Mouse (Mus musculus) liver, adult 2 months (tissue): ENCODE data around the gene Grrp1. TPM values are rescaled to one million over a fixed set of nuclear protein-coding genes. Genes with fewer than 3 reads are reported as not detected.

Experiments
- DNase-seq: peaks from one replicate; pipeline ENCODE4 v3.0.0-alpha.2; 2011; ENCODE audit warnings: low read depth, low spot score; ENCODE audit errors: extremely low read depth
- H3K27ac ChIP-seq: fragments of 200-500 bp; replicated peaks from 2 replicates; pipeline ENCODE4 v1.5.1; 2012; ENCODE audit warnings: low read depth, mild to moderate bottlenecking, control low read depth, inconsistent platforms, low read length; ENCODE audit not compliant: insufficient read depth
- H3K27me3 ChIP-seq: fragments of 200-500 bp; 2 replicates; pipeline ENCODE4 v1.6.1; 2012; ENCODE audit warnings: mild to moderate bottlenecking, moderate library complexity, low read length, inconsistent platforms; ENCODE audit not compliant: control insufficient read depth, insufficient read depth
- H3K36me3 ChIP-seq: fragments of 200-500 bp; 2 replicates; pipeline ENCODE4 v1.6.1; 2012; ENCODE audit warnings: low read length, inconsistent platforms; ENCODE audit not compliant: control insufficient read depth, insufficient read depth
- H3K4me1 ChIP-seq: fragments of 200-500 bp; 2 replicates; pipeline ENCODE4 v1.6.1; 2011; ENCODE audit warnings: low read length; ENCODE audit not compliant: control insufficient read depth, insufficient read depth
- H3K4me3 ChIP-seq: fragments of 200-500 bp; 2 replicates; pipeline ENCODE4 v1.5.1; 2011; ENCODE audit warnings: low read depth, mild to moderate bottlenecking, control low read depth, low read length, moderate library complexity; ENCODE audit not compliant: insufficient read depth
- H3K79me2 ChIP-seq: fragments of 200-500 bp; 2 replicates; pipeline ENCODE4 v1.6.1; 2012; ENCODE audit warnings: inconsistent platforms, mild to moderate bottlenecking, low read length, moderate library complexity; ENCODE audit not compliant: control insufficient read depth, insufficient read depth
- H3K9ac ChIP-seq: fragments of 200-500 bp; 2 replicates; pipeline ENCODE4 v1.6.1; 2012; ENCODE audit warnings: low read depth, mild to moderate bottlenecking, control low read depth, inconsistent platforms, low read length
- CTCF ChIP-seq: fragments of 200-500 bp; IDR thresholded peaks from 2 replicates; pipeline ENCODE4 v1.5.1; 2011; ENCODE audit warnings: low read depth, low read length, control low read depth
- POLR2A ChIP-seq: fragments of 200-500 bp; IDR thresholded peaks from 2 replicates; pipeline ENCODE4 v1.6.1; 2011; ENCODE audit warnings: low read length, control low read depth; ENCODE audit not compliant: insufficient read depth; ENCODE audit errors: extremely low read depth
- whole genome bisulfite sequencing: fragments of 180-500 bp; shearing (Covaris S2); methylation state at CpG from one replicate; pipeline ENCODE4 v1.1.7; 2018; 5-methylcytosine and 5-hydroxymethylcytosine counted together
- polyA plus RNA-seq: library from polyadenylated mRNA; depleted of rRNA; stranded (reverse); fragments of >200 nt; gene quantifications from 2 replicates; pipeline ENCODE4 v1.2.3, GENCODE M21; 2012; rRNA removed
- total RNA-seq: library from RNA; depleted of rRNA; stranded (reverse); fragments of >200 nt; gene quantifications from 2 replicates; pipeline ENCODE4 v1.2.3, GENCODE M21; 2014; rRNA removed

Grrp1 gene
- total and polyA plus RNA-seq, 2 experiments, result 0.28 to 0.29 TPM

DNA sequence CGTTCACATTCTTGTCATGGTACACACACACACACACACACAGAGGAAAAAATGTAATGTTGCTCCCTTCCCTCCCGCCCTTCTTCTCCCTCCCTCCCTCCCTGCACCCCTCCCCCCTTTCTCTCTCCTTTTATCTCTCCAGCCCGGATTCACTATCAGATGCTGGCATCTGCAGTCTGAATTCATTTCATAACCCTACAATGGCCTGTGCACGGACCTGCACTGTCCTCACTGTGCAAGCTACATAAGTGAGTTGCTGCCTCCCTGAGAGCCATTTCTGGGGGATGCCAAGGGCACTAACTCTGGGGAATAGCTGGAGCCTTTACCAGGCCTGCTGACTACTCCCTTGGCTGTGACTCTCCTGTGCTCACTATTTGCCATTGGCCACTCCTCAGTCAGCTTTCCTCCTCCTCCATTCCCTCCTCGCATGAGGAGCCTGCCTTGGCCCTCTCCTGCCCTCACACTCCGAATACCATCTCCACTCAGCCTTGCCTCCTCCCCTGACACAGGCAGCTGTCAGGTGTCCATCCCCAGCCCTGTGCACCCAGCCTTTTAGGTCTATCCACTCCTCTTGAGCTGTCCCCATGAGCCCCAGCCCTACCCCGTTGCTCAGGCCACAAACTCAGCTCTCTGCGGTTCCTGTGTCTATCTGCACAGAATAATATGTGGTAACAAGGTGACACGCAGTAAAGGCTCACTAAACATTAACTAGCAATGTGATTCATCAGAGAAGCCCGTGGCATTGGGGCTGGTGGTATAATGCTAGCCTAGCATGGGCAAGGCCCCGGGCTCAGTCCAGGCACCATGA, 30.9 kb downstream of the Grrp1 start:
- Histone ChIP-seq H3K4me3 (no peak overlapping the region), H3K9ac (no peak overlapping the region), H3K27ac (no peak overlapping the region), H3K4me1 (no peaks in the 10 kb centered on the region), H3K27me3 (no peaks in the 10 kb centered on the region), H3K79me2 (no peaks in the 10 kb centered on the region), H3K36me3 (no peaks in the 10 kb centered on the region)
- 54% methylated on average over 11 of the region's 11 CpGs for WGBS
- no peak for DNase-seq
- TF ChIP-seq POLR2A (no peak), CTCF (no peak)

DNA sequence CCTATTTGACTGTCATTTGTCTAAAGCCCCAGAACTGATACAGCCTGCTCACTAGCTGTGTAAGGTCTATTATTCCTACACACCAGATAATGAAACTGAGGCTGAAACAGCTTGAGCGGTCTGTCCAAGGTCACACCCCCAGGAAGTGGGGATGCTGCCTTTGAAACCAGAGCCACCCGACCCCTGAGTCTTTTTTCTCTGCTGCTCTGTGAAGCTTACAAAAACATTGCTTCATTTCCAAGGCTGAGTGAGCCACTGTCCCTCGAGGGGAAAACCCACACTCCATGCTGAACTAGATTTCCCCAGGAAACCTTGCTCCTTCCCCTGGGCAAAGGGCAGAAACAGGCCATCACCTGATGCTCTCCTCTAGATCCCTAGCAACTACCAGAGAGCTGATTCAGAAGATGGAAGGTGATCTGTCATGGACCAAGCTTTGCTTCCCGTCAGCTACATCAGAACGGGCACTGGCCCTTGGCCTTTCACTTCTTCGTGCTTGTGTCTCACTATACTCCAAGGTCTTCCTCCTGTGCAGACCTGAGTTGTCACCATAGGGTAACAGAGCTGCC, 47.3 kb downstream of the Grrp1 start:
- Histone ChIP-seq H3K27me3 (no peaks in the 10 kb centered on the region), H3K36me3 (no peaks in the 10 kb centered on the region), H3K27ac (no peak overlapping the region), H3K4me1 (no peaks in the 10 kb centered on the region), H3K9ac (no peak overlapping the region), H3K79me2 (no peaks in the 10 kb centered on the region), H3K4me3 (no peak overlapping the region)
- DNase-seq, result no peak
- TF ChIP-seq POLR2A (no peak), CTCF (no peak)
- WGBS, result 51% methylated on average over 6 of the region's 6 CpGs

DNA sequence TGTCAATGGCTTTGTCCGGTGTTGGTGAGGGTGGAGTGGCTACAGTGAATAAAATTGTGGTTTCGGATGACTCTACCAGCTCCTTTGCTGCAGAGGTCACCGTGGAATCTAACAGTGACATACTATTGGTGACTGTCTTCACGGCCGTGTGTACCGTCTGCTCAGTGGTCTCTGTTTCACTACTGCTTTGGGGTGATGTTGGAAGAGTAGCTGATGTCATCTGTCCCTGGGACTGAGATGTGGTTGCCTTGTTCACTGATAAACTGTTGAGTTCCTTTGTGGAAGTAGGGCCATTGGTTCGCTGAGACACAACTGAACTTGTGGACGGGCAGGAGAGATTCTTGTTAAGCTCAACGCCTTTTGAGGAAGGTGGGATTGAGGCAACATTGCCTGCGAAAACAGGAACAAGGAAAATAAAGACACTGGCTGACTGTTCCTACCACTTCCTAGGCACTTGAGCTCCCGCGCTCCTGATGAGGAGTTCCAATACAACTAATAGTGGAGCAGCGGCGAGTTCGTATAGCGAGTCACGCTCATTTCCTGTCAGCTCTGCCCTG, 50.5 kb downstream of the Grrp1 start:
- Histone ChIP-seq H3K9ac (no peak overlapping the region), H3K4me3 (no peak overlapping the region), H3K4me1 (no peaks in the 10 kb centered on the region), H3K79me2 (no peaks in the 10 kb centered on the region), H3K27ac (no peak overlapping the region), H3K36me3 (no peaks in the 10 kb centered on the region), H3K27me3 (no peaks in the 10 kb centered on the region)
- 80% methylated on average over 17 of the region's 17 CpGs for WGBS
- TF ChIP-seq CTCF, result no peak
- no peak for TF ChIP-seq POLR2A
- DNase-seq, result no peak

DNA sequence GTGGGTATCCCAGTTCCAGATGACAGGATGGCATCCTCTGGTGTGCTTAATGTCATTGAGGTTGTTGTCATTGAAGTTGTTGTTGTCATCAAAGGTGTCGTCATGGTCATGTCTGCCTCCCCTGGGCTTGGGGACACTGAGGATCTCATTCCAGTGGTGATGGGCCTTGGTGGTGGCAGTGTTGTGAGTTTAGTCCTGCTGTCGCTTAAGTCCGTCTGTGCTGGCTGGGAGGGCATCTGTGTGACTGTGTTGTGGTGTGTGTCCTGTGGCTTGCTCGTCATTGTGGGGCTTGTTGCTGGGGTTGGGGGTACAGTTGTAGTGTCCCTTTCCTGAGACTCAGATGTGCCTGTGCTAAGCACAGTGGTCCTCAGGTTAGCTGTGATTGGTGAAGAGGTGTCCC, 51.0 kb downstream of the Grrp1 start, which contains the start of gene Gm7534:
TSS of gene Gm7534 (minus strand) at position 101 of the 400 bp plus-strand sequence.
- no peaks in the 10 kb centered on the region for H3K36me3 ChIP-seq
- H3K4me3 ChIP-seq, result no peak within 1 kb of the TSS
- TF ChIP-seq CTCF (no peak), POLR2A (no peak)
- no peak for DNase-seq
- H3K9ac ChIP-seq, result no peak within 1 kb of the TSS
- no peaks in the 10 kb centered on the region for H3K79me2 ChIP-seq
- H3K27ac ChIP-seq, result no peak within 1 kb of the TSS
- no peaks in the 10 kb centered on the region for H3K27me3 ChIP-seq
- WGBS, result 93% methylated on average over 4 of the region's 4 CpGs
- no peaks in the 10 kb centered on the region for H3K4me1 ChIP-seq

Other genes with a start within 250 kb of the Grrp1 start
- gene Lin28a, start 235.3 kb downstream of the Grrp1 start, total RNA-seq, result not detected in 2 replicates
- not detected in 2 replicates for gene Lin28a, start 235.3 kb downstream of the Grrp1 start, polyA plus RNA-seq
- gene Zfp683, start 200.3 kb downstream of the Grrp1 start, total RNA-seq, result not detected in 2 replicates
- 0.55 and 1.0 TPM in 2 replicates for gene Zfp683, start 200.3 kb downstream of the Grrp1 start, polyA plus RNA-seq
- 0.94 and 1.4 TPM in 2 replicates for gene Crybg2, start 193.3 kb downstream of the Grrp1 start, total RNA-seq
- 0.42 and 1.6 TPM in 2 replicates for gene Crybg2, start 193.3 kb downstream of the Grrp1 start, polyA plus RNA-seq
- gene Cd52, start 159.0 kb downstream of the Grrp1 start, total RNA-seq, result 20.0 and 26.8 TPM in 2 replicates
- gene Cd52, start 159.0 kb downstream of the Grrp1 start, polyA plus RNA-seq, result 7.6 and 10.4 TPM in 2 replicates
- 0.09 and 0.34 TPM in 2 replicates for gene Ubxn11, start 151.5 kb downstream of the Grrp1 start, total RNA-seq
- 0.66 and 1.2 TPM in 2 replicates for gene Ubxn11, start 151.5 kb downstream of the Grrp1 start, polyA plus RNA-seq
- 6.0 and 10.3 TPM in 2 replicates for gene Sh3bgrl3, start 125.3 kb downstream of the Grrp1 start, total RNA-seq
- gene Sh3bgrl3, start 125.3 kb downstream of the Grrp1 start, polyA plus RNA-seq, result 36.6 and 45.0 TPM in 2 replicates
- gene Cep85, start 67.0 kb downstream of the Grrp1 start, total RNA-seq, result 99.8 and 108 TPM in 2 replicates
- gene Cep85, start 67.0 kb downstream of the Grrp1 start, polyA plus RNA-seq, result 50.5 and 61.5 TPM in 2 replicates
- gene Gm7534, start 51.1 kb downstream of the Grrp1 start, total RNA-seq, result not detected in 2 replicates
- gene Gm7534, start 51.1 kb downstream of the Grrp1 start, polyA plus RNA-seq, result not detected in 2 replicates
- gene Catsper4, start 26.7 kb downstream of the Grrp1 start, total RNA-seq, result not detected in 2 replicates
- gene Catsper4, start 26.7 kb downstream of the Grrp1 start, polyA plus RNA-seq, result not detected in 2 replicates
- 0.07 and 0.09 TPM in 2 replicates for gene Cnksr1, start 15.7 kb downstream of the Grrp1 start, total RNA-seq
- 0.17 and 0.21 TPM in 2 replicates for gene Cnksr1, start 15.7 kb downstream of the Grrp1 start, polyA plus RNA-seq
- gene E130218I03Rik, start 10.4 kb downstream of the Grrp1 start, total RNA-seq, result not detected in 2 replicates
- not detected in 2 replicates for gene E130218I03Rik, start 10.4 kb downstream of the Grrp1 start, polyA plus RNA-seq
- gene Zfp593, start 8.5 kb downstream of the Grrp1 start, total RNA-seq, result 2.9 and 3.2 TPM in 2 replicates
- gene Zfp593, start 8.5 kb downstream of the Grrp1 start, polyA plus RNA-seq, result 4.6 and 6.8 TPM in 2 replicates
- gene Gm30191, start 7.2 kb downstream of the Grrp1 start, total RNA-seq, result not detected in 2 replicates
- not detected in 2 replicates for gene Gm30191, start 7.2 kb downstream of the Grrp1 start, polyA plus RNA-seq
- gene Pdik1l, start 33.8 kb upstream of the Grrp1 start, total RNA-seq, result 7.4 and 7.8 TPM in 2 replicates
- gene Pdik1l, start 33.8 kb upstream of the Grrp1 start, polyA plus RNA-seq, result 2.6 and 2.7 TPM in 2 replicates
- gene Trim63, start 61.0 kb upstream of the Grrp1 start, total RNA-seq, result 0.09 TPM in 1 of 2 replicates, not detected in the other
- gene Trim63, start 61.0 kb upstream of the Grrp1 start, polyA plus RNA-seq, result not detected in 2 replicates
- gene Slc30a2, start 89.1 kb upstream of the Grrp1 start, total RNA-seq, result under 0.01 and 0.07 TPM in 2 replicates
- gene Slc30a2, start 89.1 kb upstream of the Grrp1 start, polyA plus RNA-seq, result not detected in 2 replicates
- gene Extl1, start 129.7 kb upstream of the Grrp1 start, total RNA-seq, result 0.47 and 1.6 TPM in 2 replicates
- 5.6 and 6.6 TPM in 2 replicates for gene Extl1, start 129.7 kb upstream of the Grrp1 start, polyA plus RNA-seq
- 74.7 and 78.2 TPM in 2 replicates for gene Pafah2, start 142.2 kb upstream of the Grrp1 start, total RNA-seq
- gene Pafah2, start 142.2 kb upstream of the Grrp1 start, polyA plus RNA-seq, result 79.3 and 116 TPM in 2 replicates
- 4.4 and 12.8 TPM in 2 replicates for gene Stmn1, start 214.2 kb upstream of the Grrp1 start, total RNA-seq
- 0.49 and 2.8 TPM in 2 replicates for gene Stmn1, start 214.2 kb upstream of the Grrp1 start, polyA plus RNA-seq
- 18.7 and 20.3 TPM in 2 replicates for gene Paqr7, start 242.6 kb upstream of the Grrp1 start, total RNA-seq
- 46.1 and 58.5 TPM in 2 replicates for gene Paqr7, start 242.6 kb upstream of the Grrp1 start, polyA plus RNA-seq